Mouse (Mus musculus): ENCODE data around the gene Dlg2. TPM values are rescaled to one million over a fixed set of nuclear protein-coding genes. Genes with fewer than 3 reads are reported as not detected.

The Dlg2 gene
- polyA plus RNA-seq, 1 experiment from 2014 or later: 6.3 TPM

GRCm38 (mm10) chr7:92370521-92370920 lies 1894.0 kb downstream of the Dlg2 start:
- ATAC-seq (replicated peaks; ENCODE audit: low FRiP score, low TSS enrichment, low read depth) (no peak), DNase-seq (ENCODE audit: low spot score) (no peak)
- no peaks in the 10 kb centered on the region for H3K4me1 ChIP-seq (replicated peaks; ENCODE audit: control insufficient read depth, insufficient read depth, low read length)
- H3K27me3 ChIP-seq (replicated peaks; ENCODE audit: control insufficient read depth, insufficient read depth, low read length): no peaks in the 10 kb centered on the region
- no peak overlapping the region for H3K27ac ChIP-seq (ENCODE audit: low read depth)
- no peak overlapping the region for H3K9ac ChIP-seq (ENCODE audit: low read length)
- no peak overlapping the region for H3K4me2 ChIP-seq (ENCODE audit: low read length)
- H3K9me3 ChIP-seq (ENCODE audit: control insufficient read depth, low read length): no peaks in the 10 kb centered on the region
- H3K4me3 ChIP-seq (ENCODE audit: low read depth, low read length): no peak overlapping the region
- H3K36me3 ChIP-seq (ENCODE audit: control insufficient read depth, insufficient read depth, low read length): no peaks in the 10 kb centered on the region

DNA sequence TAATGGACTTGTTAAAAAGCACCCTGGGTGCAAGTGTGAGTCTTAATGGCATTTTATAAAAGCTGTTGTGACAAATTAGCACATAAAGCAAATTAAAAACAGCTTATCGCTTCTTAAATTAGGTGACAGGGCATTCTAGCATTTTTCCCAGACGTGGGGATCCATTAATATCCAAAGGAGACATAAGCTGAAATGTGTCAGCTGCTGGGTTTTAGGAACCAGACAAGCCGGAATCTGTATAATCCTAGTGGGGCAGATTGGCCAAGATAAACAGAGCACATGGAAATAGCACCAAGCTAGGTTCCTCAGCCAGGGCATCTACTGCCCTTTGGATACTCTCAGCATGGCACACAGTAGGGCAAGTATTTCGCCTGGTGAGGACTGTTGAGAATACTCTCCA lies 1895.2 kb downstream of the Dlg2 start:
- DNase-seq (ENCODE audit: low spot score): no peak
- no peak overlapping the region for H3K4me3 ChIP-seq (ENCODE audit: low read depth, low read length)
- H3K4me2 ChIP-seq (ENCODE audit: low read length): no peak overlapping the region
- H3K9ac ChIP-seq (ENCODE audit: low read length): no peak overlapping the region
- WGBS: 65% methylated on average over 4 of the region's 4 CpGs
- H3K27ac ChIP-seq (ENCODE audit: low read depth): no peak overlapping the region
- no peaks in the 10 kb centered on the region for H3K9me3 ChIP-seq (ENCODE audit: control insufficient read depth, low read length)
- no peaks in the 10 kb centered on the region for H3K36me3 ChIP-seq (ENCODE audit: control insufficient read depth, insufficient read depth, low read length)
- H3K27me3 ChIP-seq (replicated peaks; ENCODE audit: control insufficient read depth, insufficient read depth, low read length): no peaks in the 10 kb centered on the region
- ATAC-seq (replicated peaks; ENCODE audit: low FRiP score, low TSS enrichment, low read depth): no peak
- no peaks in the 10 kb centered on the region for H3K4me1 ChIP-seq (replicated peaks; ENCODE audit: control insufficient read depth, insufficient read depth, low read length)

DNA sequence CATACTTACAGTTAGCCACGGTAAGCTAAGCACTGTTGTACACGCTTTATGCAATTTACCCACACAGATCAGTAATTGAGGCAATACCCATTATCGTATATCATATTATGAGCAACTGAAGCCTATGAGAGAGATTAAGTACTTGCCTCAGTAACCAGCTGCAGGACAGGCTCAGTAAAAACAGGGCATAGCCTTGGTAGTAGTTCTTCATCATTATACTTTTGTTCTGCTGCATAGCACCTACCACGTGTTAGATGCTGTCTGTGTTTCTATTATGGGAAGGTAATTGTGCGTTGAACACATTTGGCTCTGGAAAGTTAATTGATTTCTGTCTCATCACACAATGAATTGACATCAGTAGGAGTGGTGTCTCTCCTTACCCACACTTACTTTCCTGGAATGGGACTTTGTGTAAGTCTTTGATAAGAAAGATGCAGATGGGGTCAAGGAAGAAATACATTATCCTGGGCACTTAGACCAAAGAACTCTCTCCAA lies 1897.4 kb downstream of the Dlg2 start:
- H3K4me1 ChIP-seq (replicated peaks; ENCODE audit: control insufficient read depth, insufficient read depth, low read length): no peaks in the 10 kb centered on the region
- no peaks in the 10 kb centered on the region for H3K36me3 ChIP-seq (ENCODE audit: control insufficient read depth, insufficient read depth, low read length)
- 84% methylated on average over 5 of the region's 5 CpGs for WGBS
- no peak overlapping the region for H3K27ac ChIP-seq (ENCODE audit: low read depth)
- ATAC-seq (replicated peaks; ENCODE audit: low FRiP score, low TSS enrichment, low read depth) (no peak), DNase-seq (ENCODE audit: low spot score) (no peak)
- no peaks in the 10 kb centered on the region for H3K27me3 ChIP-seq (replicated peaks; ENCODE audit: control insufficient read depth, insufficient read depth, low read length)
- H3K4me3 ChIP-seq (ENCODE audit: low read depth, low read length): no peak overlapping the region
- no peak overlapping the region for H3K9ac ChIP-seq (ENCODE audit: low read length)
- H3K9me3 ChIP-seq (ENCODE audit: control insufficient read depth, low read length): no peaks in the 10 kb centered on the region
- no peak overlapping the region for H3K4me2 ChIP-seq (ENCODE audit: low read length)

- Histone ChIP-seq H3K4me2 (ENCODE audit: low read length) (no peak overlapping the region), H3K9me3 (ENCODE audit: control insufficient read depth, low read length) (no peaks in the 10 kb centered on the region), H3K4me3 (ENCODE audit: low read depth, low read length) (no peak overlapping the region), H3K9ac (ENCODE audit: low read length) (no peak overlapping the region), H3K36me3 (ENCODE audit: control insufficient read depth, insufficient read depth, low read length) (no peaks in the 10 kb centered on the region), H3K27me3 (replicated peaks; ENCODE audit: control insufficient read depth, insufficient read depth, low read length) (no peaks in the 10 kb centered on the region), H3K4me1 (replicated peaks; ENCODE audit: control insufficient read depth, insufficient read depth, low read length) (no peaks in the 10 kb centered on the region), H3K27ac (ENCODE audit: low read depth) (no peak overlapping the region)
- 78% methylated on average over 5 of the region's 5 CpGs for WGBS
- ATAC-seq (replicated peaks; ENCODE audit: low FRiP score, low TSS enrichment, low read depth): no peak
- no peak for DNase-seq (ENCODE audit: low spot score)
Observed at GRCm38 (mm10) chr7:92383913-92384484, 1907.5 kb downstream of the Dlg2 start.

- Histone ChIP-seq H3K9me3 (ENCODE audit: control insufficient read depth, low read length) (no peaks in the 10 kb centered on the region), H3K4me1 (replicated peaks; ENCODE audit: control insufficient read depth, insufficient read depth, low read length) (no peaks in the 10 kb centered on the region), H3K27ac (ENCODE audit: low read depth) (no peak overlapping the region), H3K9ac (ENCODE audit: low read length) (no peak overlapping the region), H3K4me2 (ENCODE audit: low read length) (no peak overlapping the region), H3K4me3 (ENCODE audit: low read depth, low read length) (no peak overlapping the region), H3K27me3 (replicated peaks; ENCODE audit: control insufficient read depth, insufficient read depth, low read length) (no peaks in the 10 kb centered on the region), H3K36me3 (ENCODE audit: control insufficient read depth, insufficient read depth, low read length) (no peaks in the 10 kb centered on the region)
- WGBS: 73% methylated on average over 6 of the region's 6 CpGs
- ATAC-seq (replicated peaks; ENCODE audit: low FRiP score, low TSS enrichment, low read depth): no peak
- no peak for DNase-seq (ENCODE audit: low spot score)
Observed at GRCm38 (mm10) chr7:92392052-92392640, 1915.7 kb downstream of the Dlg2 start.

DNA sequence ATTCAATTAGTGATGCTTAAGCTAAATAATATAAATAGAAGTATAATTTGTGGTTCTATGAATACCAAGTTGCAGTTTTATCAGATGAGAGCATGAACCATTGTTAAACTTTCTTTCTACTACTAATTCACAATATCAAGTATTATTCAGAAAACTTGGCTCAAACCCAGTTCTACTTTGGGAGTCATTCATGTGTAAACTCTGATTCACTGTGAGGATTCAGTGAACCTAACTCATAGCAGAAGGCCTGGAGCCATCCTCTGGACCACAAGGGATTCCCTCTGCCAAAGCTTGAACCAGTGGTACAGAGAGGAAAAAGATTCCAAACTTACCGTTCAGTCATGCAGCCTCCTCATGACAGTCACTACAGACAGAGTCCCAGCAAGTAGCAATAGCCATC lies 1920.3 kb downstream of the Dlg2 start:
- Histone ChIP-seq H3K4me2 (ENCODE audit: low read length) (no peak overlapping the region), H3K4me1 (replicated peaks; ENCODE audit: control insufficient read depth, insufficient read depth, low read length) (no peaks in the 10 kb centered on the region), H3K27me3 (replicated peaks; ENCODE audit: control insufficient read depth, insufficient read depth, low read length) (no peaks in the 10 kb centered on the region), H3K4me3 (ENCODE audit: low read depth, low read length) (no peak overlapping the region), H3K36me3 (ENCODE audit: control insufficient read depth, insufficient read depth, low read length) (no peaks in the 10 kb centered on the region), H3K9me3 (ENCODE audit: control insufficient read depth, low read length) (no peaks in the 10 kb centered on the region), H3K27ac (ENCODE audit: low read depth) (no peak overlapping the region), H3K9ac (ENCODE audit: low read length) (no peak overlapping the region)
- WGBS: 93% methylated on average over 1 of the region's 1 CpGs
- DNase-seq (ENCODE audit: low spot score): no peak
- no peak for ATAC-seq (replicated peaks; ENCODE audit: low FRiP score, low TSS enrichment, low read depth)

GRCm38 (mm10) chr7:92398841-92399240 lies 1922.4 kb downstream of the Dlg2 start:
- Histone ChIP-seq H3K4me1 (replicated peaks; ENCODE audit: control insufficient read depth, insufficient read depth, low read length) (no peaks in the 10 kb centered on the region), H3K27me3 (replicated peaks; ENCODE audit: control insufficient read depth, insufficient read depth, low read length) (no peaks in the 10 kb centered on the region), H3K9me3 (ENCODE audit: control insufficient read depth, low read length) (no peaks in the 10 kb centered on the region), H3K27ac (ENCODE audit: low read depth) (no peak overlapping the region), H3K9ac (ENCODE audit: low read length) (no peak overlapping the region), H3K4me2 (ENCODE audit: low read length) (no peak overlapping the region), H3K4me3 (ENCODE audit: low read depth, low read length) (no peak overlapping the region), H3K36me3 (ENCODE audit: control insufficient read depth, insufficient read depth, low read length) (no peaks in the 10 kb centered on the region)
- ATAC-seq (replicated peaks; ENCODE audit: low FRiP score, low TSS enrichment, low read depth) (no peak), DNase-seq (ENCODE audit: low spot score) (no peak)
- WGBS: 75% methylated on average over 1 of the region's 1 CpGs

DNA sequence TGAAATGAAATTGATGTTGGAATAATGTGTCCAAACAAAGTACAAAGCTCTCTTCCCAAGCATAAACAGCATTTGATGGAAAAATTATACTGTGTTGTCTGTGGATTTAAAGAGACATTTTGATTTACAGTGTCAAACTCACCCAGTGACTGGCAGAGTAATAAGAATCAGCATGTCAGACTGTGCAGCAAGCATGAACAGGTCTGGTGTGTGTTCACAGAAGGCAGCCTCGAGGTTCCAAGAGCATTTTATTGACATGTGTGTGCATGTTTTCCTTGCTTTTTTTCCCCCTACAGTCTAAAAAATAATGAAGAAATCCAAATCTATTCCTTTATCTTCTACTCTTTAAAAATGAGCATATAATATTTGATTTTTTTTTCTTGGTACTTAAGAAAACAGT lies 1924.1 kb downstream of the Dlg2 start:
- no peaks in the 10 kb centered on the region for H3K36me3 ChIP-seq (ENCODE audit: control insufficient read depth, insufficient read depth, low read length)
- ATAC-seq (replicated peaks; ENCODE audit: low FRiP score, low TSS enrichment, low read depth) (no peak), DNase-seq (ENCODE audit: low spot score) (no peak)
- H3K27ac ChIP-seq (ENCODE audit: low read depth): no peak overlapping the region
- H3K4me3 ChIP-seq (ENCODE audit: low read depth, low read length): no peak overlapping the region
- H3K9me3 ChIP-seq (ENCODE audit: control insufficient read depth, low read length): no peaks in the 10 kb centered on the region
- no peak overlapping the region for H3K9ac ChIP-seq (ENCODE audit: low read length)
- no peak overlapping the region for H3K4me2 ChIP-seq (ENCODE audit: low read length)
- H3K4me1 ChIP-seq (replicated peaks; ENCODE audit: control insufficient read depth, insufficient read depth, low read length): no peaks in the 10 kb centered on the region
- no peaks in the 10 kb centered on the region for H3K27me3 ChIP-seq (replicated peaks; ENCODE audit: control insufficient read depth, insufficient read depth, low read length)
- 58% methylated on average over 1 of the region's 1 CpGs for WGBS

DNA sequence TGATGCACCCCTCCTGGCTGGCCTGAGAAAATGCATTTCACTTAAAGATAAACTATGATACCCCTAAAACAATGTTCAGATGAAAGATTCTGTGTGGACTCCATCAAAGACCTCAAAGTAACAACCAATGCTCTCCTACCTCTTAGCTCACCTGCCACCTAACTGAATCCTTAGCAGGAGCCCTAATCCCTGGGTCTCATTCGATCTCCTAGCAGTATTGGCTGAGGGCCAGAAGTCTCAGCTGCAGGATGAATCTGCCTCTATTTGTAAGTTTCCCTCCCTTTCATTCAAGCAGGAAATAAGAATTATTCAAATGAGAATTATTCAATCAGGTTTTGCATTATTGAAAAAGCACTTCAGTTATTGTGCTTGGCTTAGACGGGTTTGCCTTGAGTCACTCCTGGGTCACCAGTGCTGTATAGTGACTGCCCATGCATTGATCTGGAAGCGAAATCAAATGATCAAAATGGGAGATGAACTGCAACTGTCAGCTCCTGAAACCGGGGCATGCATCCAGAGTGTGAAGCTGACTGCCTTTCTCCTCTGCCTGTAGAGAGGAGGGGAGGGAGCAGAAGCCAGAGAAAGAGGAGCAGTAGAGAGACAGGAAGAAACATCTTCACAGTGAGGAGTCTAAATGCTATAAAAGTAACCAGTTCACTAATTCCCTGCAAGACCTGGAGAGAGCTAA lies 1924.7 kb downstream of the Dlg2 start:
- DNase-seq (ENCODE audit: low spot score): no peak
- ATAC-seq (replicated peaks; ENCODE audit: low FRiP score, low TSS enrichment, low read depth): no peak

More for the DNA sequence above, 1924.7 kb downstream of the Dlg2 start:
- no peaks in the 10 kb centered on the region for H3K9me3 ChIP-seq (ENCODE audit: control insufficient read depth, low read length)
- H3K4me1 ChIP-seq (replicated peaks; ENCODE audit: control insufficient read depth, insufficient read depth, low read length): no peaks in the 10 kb centered on the region
- no peak overlapping the region for H3K4me2 ChIP-seq (ENCODE audit: low read length)
- 64% methylated on average over 4 of the region's 4 CpGs for WGBS
- H3K36me3 ChIP-seq (ENCODE audit: control insufficient read depth, insufficient read depth, low read length): no peaks in the 10 kb centered on the region
- no peaks in the 10 kb centered on the region for H3K27me3 ChIP-seq (replicated peaks; ENCODE audit: control insufficient read depth, insufficient read depth, low read length)
- no peak overlapping the region for H3K9ac ChIP-seq (ENCODE audit: low read length)
- H3K27ac ChIP-seq (ENCODE audit: low read depth): no peak overlapping the region
- no peak overlapping the region for H3K4me3 ChIP-seq (ENCODE audit: low read depth, low read length)

Measured in intestine, embryonic 14.5 days (tissue).